Mouse (Mus musculus): ENCODE data around the gene Tradd. TPM values are rescaled to one million over a fixed set of nuclear protein-coding genes. Genes with fewer than 3 reads are reported as not detected.

Gene Tradd
- total RNA-seq, 4 experiments from 2014 or later = 15.5 to 20.0 (median 19.2) TPM

DNA sequence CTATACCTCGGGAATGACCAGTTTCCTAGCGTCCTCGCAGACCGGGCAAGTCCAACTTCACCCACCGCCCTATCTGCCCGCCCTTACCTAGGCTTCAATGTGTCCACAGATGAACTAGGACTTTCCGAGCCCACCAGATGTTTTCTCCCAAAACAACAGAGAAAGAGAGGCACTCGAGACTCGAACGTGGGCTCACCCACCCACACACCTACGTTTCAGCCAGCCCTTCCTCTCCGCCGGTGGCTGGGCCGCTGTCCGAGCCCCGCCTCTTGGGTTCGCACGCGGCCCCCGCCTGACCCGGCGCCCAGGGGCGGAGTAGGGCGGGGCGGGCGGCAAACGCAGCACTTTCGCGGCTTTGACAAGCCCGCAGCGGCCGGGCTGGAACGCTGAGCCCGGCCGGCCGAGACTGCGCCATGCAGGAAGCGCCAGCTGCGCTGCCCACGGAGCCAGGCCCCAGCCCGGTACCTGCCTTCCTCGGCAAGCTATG is 5.1 kb upstream of the Tradd start, which contains the start of gene Hsf4:
TSS of gene Hsf4 (plus strand) at position 341 of the 487 bp plus-strand sequence.
- no peak for DNase-seq

DNA sequence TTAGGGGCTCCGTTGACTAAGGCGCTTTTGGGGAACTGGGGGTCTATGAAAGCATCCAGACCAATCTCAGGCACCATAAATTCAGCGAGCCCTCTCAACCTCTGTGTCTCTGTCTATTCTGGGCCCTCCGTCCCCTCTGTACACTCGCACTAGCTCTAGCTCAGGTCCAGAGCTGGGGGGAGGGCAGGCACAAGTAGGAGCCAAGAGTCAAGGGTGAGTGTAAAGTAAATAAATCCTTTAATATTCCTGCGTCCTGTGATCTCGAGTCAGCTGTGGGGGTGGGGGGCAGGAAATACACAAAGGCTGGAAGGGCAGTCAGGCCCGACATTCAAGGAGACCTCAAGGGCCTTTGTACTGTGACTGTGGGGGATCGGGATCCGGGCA is 4.7 kb upstream of the Tradd start:
- no peak for DNase-seq

DNA sequence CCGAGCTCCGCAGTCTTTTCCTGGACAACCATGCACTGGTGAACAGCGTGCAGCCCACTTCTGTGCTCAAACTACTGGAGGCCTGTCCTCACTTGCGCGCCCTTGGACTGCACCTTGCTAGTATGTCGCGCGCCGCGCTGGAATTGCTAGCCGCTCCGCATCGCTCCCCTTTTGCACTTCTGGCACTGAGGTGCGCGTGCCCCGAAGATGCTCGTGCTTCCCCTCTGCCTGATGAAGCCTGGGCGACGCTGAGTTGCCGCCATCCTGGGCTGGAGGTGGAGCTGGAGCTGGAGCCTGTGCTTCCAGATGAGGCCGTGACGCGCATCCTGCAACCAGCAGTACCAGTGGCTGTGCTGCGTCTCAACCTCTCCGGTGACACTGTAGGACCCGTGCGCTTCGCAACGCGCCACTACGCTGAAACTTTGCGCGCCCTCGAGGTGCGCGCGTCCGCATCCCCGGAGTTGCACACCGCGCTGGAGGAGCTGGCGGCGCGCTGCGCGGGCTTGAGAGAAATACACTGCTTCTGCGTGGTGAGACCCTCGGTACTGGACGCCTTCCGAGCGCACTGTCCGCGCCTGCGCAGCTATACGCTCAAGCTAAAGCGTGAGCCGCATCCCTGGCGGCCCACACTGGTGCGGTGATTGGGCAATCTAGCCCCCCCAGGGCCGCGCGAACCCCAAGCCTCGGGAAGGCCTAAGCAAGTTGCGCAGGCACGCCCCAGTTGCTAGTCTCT is 4.1 kb upstream of the Tradd start:
- no peak for DNase-seq

DNA sequence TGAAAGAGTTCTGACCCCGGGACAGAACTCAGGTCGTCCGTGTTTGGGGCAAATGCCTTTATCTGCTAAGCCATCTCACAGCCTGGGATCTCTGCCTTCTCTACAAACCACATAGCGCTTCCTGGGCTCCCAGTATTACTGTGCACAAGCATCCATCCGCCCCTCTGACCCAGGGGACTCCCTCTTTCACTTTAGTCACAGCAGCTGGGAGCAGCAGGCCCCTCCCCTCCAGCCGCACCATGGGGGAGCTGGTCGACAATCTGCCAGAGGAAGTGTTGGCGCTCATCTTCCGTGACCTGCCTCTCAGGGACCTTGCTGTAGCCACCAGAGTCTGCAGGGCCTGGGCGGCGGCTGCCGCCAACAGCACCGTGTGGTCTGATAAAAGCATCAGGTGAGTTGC is 2.4 kb upstream of the Tradd start:
- no peak for DNase-seq

DNA sequence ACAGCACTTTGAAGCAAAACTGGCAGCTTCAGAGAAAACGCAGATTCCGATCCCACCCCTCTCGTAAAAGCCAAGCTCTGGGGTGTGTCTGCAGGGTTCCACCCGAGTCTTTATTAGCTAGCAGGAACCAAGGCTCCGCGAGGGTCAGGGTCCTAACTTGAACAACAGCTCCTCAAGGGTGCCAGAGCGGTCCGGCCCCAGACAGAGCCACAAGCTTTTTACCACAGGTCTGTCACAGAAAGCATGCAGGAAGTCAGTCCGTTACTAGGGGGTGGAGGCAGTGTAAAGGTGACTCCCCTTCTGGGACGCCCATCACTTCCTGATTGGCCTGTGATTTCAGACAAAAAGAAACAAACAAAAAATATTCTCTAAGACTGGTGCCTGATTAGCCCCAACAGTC is 719 bp upstream of the Tradd start:
- DNase-seq = no peak

DNA sequence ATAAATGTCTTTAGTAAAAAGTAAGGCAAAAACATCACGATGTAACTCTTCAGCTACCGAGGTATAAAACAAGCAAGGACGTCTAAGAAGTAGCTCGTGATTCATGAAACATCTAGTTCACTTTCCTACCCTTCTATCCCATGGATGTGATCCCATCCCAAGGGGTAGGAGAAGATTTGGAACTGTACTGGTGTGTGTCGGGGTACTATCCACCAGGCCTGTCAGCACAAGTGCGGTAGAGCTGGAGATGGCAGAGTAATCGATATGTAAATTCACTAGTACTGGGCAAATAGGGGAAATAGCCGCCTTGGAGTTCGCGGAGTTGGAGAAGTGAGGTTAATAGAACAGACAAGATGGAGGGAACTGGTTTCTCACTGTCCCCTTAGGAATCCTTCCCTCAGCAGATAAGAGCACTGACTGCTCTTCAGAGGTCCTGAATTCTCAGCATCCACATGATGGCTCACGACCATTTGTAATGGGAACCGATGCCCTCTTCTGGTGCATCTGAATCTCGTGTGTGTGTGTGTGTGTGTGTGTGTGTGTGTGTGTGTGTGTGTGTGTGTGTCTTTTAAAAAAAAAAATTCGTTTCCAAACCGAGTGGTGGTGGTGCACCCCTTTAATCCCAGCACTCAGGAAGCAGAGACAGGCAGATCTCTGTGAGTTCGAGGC is 1.0 kb downstream of the Tradd start:
- no peak for DNase-seq

DNA sequence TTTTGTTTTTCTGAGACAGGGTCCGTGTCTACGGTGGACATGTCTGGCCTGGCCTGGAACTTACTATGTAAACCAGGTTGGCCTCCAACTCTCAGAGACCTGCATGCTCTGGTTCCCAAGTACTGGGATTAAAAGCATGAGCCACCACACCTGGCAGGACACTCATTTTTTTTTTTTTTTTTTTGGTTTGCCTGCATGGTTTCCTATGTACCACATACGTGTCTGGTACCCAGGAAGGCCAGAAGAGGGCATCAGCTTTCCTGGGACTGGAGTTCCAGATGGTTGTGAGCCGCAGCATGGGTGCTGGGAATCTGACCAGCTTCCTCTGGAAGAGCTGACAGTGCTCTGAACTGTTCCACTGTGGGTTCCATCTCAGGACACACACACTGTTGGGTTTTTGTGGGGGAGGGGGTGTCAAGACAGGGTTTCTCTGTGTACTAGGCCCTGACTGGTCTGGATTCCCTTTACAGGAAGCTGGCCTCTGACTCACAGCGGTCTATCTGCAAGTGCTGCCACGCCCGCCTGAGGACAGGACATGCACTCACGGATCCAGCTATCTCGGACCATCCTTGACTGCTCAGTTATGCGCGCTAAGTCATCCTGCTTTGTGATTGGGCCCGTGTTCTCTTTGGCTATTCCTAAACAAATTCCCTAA is 3.0 kb downstream of the Tradd start:
- DNase-seq = no peak

DNA sequence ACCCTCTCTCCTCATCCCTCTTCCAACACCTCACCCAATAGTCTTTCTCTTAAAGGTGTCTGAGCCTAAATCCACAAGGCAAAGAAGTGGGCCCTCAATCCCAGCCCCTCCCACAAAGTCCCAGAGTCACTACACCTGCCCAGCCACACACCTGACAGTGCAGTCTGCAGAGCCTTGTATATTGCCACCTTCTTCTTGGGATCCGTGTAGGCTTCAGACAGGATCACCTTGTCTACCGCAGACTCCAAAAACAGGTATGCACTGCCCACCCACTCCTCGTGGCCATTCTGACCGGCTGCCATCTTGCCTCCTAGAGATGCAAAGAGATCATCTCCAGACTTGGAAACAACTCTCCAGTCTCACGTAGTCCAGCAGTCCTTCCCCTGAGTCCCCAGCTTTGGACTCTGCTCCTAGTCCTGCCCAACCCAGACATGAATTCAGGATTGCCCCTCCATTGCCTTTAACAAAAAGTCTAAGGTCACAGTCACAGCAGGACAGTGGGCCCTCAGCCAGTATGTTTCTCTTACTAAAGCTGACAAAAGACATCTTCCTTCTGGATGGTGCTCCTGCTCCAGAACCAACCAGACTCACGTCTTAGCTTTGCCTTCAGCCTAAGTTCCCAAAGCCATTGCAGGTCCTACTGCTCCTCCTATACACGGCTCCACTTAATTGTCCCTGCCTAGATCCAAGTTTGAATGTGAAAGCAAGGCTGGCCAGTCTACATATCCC is 3.9 kb downstream of the Tradd start:
- no peak for DNase-seq

DNA sequence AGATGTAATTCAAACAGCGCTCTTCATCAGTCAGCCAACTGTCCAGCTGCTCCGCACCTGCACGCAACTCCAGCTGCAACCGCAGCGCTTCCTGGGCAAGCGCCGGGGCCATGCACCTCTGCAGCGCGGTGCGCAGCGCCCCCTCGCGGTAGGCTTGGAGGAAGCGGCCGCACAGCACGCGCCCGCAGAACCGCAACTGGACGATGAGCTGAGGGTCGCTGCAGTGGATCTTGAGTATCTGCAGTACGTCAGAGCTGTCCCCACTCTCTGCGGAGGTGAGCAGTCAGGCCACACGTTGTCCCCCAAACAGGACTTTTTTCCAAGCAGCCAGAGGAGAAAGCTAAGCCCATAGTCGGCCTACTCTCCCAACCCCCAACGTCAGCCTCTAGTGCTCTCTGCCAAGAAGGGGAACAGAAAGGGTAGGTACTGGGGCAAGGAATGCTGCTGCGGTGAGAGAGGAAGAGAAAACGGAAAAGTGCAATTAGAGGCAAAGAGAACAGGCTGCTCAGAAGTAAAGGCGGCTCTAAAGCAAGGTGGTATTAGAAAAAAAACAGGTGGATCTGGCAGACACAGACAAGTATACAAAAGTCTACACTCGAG is 4.6 kb downstream of the Tradd start:
- no peak for DNase-seq

DNA sequence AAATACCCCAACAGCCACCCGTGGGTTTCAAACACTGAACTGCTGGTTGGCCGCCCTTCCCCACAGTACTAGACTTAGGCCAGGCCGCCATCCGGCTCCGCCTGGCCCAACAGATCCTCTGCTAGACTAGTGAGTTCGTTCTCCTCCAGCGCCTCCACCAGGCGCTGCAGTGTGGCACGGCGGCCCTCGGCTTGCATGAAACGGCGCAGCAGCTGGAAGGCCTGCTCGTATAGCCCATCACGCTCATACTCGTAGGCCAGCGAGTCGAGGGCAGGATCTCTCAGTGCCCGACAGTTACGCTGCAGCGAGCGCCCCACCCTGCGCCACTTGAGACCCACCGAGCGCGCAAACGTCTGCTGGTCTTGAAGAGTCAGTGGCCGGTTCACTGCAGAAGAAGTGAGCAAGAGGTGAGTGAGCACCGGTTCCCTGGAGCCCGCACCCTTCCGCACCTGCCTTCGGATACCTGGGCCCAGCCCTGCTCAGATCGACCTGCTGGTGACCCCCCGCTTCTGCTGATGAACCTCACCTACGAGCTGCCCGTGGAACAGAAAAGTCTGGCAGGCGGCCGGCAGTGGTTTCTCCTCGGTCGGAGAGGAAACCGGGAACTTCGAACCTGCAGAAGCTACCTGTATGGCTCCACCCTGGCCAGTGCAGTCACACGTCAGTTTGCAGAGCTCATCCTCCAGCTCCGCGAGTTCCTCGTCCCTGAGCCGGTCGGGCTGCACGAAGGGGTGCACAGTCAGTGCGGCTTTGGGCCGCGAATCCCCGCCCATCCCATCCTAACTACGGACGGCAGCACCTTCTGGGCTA is 5.3 kb downstream of the Tradd start:
- no peak for DNase-seq

DNA sequence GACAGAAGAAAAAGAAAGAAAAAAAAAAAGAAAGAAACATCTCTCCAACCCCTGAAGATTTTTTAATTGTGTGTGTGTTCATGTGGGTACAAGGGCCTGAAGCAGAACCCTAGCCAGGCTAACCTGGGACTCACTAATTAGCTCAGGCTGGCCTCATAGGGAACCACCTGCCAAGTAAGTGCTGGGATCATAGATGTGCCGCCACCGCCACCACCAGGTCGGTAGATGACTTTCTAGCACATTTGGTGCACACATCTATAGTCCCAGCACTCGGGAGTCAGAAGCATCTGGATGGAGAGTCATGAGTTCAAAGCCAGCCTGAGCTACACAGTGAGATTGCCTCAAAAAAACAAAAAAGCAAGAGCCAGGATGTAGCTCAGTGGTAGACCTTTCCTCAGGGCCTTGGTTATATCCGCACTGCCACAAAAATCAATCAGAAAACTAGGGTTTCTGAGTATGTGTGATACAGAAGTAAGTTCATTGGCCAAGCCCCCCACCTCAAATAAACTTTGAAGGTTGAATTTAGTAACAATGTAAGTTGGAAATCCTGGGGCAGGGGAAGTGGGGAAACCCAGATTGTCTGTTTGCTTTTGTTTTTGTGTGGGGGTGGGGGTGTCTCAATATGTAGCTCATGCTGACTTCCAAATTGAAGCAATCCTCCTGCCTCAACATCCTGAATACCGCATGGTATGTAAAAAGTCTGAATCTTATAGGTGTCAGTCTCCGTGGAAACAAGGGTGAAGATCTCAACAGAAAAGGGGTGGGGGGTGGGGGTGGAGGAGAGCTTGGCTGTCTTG is 6.9 kb downstream of the Tradd start:
- no peak for DNase-seq

DNA sequence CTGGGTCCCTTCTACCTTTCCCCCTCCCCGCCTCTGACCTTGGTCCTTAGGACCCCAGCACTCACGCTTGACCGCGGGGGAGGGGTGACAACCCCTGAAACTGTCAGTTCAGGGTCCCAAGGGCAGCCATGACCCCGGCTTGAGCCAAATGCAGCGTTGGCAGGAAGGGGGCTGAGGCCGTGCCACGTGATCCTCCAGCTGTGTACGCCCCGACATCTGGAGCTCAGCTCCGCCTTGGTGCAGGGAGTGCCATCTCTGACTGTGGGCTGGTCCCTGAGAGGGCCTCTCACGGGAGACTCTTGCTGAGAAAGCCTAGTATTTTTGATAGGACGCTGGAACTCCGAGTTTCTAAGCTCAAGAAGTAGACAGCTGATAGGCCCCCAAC is 9.5 kb downstream of the Tradd start, which contains the start of gene B3gnt9:
TSS of gene B3gnt9 (minus strand) at position 188 of the 385 bp plus-strand sequence.
- no peak for DNase-seq

DNA sequence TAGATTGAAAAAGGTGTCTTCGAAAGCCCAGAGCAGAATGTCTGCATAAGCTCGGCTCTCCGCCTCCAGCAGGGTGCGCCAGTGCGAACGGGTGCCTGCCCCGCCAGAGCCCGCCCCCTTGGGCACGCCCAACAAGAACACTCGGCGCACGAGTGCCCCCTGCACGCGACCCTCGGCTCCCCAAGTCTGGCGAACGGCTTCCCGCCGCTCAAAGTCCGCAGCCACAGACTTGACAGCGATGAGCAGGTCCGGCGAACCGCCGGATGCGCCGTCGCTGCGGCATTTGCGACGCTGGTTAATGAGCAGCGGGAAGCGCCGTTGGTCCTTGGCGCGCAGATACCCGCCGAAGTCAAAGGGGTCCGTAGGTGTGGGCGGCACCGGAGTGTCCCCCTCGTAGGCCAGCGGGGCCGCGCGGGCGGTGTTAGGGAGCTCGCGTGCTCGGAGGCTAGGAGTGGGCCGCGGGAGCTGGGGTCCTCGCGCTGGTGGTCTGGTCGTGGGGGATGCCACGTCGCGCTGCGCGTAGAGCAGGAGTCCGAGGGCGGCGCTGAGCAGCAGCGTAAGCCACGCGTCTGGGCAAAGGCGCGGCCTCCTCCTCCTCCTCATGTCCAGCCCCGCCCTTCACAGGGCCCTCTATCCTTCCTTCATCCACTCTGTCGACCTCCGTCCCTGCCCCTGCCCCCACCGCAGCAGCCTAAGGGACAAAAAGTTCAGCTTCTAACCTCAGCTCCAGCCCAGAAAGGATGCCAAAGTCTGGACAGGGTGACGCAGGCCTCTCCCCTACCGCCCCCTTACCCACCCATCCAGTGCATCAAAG is 10.1 kb downstream of the Tradd start:
- peak; percentile 78 for DNase-seq

DNA sequence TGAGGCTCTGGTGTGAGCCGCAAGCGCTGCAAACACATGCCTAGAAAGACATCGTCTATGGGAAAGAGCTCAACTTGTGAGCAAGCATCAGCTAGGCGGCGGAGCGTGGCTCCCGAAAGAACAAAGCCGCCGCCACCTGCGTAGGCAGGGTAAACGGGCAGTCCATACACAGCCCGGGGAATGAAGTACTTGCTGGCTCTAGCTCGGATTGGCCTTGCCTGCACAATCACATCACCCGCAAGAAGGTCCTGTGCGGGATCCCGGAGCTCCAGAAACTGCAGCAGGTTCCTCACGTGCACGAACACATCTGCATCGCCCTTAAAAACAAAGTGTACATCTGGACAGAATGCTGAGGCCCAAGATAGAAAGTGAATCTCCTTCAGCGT is 10.7 kb downstream of the Tradd start:
- DNase-seq = no peak

DNA sequence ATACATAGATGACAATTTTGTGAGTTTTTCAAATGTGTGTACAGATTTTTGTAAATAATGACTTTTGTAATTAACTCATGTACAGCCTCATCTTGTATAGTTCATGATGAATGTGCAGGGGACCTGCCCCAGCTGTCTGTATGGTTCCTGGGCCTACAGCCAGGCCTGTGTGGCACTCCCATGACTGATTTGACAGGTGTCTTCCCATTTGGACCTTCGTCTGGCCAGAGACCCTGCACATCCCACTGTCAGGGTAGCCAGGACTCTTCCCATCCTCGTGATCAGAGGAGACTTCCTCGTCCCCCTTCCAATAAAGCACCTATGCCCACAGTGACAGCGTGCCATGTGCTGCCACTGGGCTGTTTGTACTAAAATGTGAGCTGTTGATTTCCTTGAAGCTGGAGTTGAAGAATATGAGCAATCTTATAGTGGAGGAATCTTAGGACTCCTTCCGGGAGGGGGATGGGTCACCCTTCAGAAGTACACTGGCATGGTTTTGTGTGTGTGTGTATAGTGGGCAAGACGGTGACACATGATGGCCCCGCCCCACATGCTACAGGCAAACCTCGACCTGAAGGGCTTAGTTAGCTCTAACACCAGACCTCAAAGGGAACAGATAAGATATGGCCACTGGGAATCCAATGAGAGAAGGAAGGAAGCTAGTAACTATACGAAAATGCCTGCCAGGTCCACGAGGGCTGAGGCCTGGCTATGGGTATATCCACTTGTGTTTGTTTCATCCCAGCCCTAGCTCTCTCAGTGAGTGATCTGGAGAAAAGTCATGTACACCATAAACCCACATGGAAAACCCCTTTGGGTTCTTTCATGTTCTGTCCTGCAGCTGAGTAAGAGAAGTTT is 11.5 kb downstream of the Tradd start:
- no peak for DNase-seq

DNA sequence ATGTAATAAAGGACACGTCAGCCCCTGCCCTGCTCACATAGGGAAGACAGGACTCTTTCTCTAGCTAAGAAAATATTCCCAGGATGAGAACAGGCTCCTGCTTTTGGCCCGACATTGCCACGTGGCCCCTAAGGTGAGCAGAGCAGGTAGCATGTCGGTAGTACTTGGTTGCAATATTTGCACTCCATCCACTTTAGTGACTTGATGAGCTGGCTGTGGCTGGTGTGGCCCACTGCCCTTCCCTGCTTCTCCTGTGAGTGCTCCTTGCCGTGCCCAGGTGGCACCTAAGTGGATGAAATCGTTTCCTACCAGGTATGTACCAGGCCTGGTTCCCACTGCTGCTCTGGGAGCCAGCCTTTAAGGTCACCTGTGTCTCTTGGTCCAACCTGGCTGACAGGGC is 12.5 kb downstream of the Tradd start:
- DNase-seq = no peak

DNA sequence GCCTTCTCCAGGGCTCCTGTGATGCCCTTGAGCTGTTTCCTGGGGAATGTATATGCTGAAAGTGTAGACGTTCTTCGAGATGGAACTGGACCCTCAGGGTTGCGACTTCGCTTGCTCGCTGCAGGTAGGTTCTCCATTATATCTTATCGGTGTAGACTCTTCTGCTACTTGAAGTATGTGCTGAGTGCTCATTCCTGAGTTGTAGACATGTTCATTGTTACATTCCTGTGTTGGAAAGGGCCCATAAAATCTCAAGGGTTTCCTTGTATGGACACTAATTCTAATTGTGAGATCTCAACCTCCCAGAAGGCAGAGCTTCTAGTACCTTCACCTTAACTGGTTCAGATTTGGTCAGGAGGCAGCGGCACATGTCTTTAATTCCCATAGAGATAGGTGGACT is 23.4 kb downstream of the Tradd start:
- DNase-seq = no peak

DNA sequence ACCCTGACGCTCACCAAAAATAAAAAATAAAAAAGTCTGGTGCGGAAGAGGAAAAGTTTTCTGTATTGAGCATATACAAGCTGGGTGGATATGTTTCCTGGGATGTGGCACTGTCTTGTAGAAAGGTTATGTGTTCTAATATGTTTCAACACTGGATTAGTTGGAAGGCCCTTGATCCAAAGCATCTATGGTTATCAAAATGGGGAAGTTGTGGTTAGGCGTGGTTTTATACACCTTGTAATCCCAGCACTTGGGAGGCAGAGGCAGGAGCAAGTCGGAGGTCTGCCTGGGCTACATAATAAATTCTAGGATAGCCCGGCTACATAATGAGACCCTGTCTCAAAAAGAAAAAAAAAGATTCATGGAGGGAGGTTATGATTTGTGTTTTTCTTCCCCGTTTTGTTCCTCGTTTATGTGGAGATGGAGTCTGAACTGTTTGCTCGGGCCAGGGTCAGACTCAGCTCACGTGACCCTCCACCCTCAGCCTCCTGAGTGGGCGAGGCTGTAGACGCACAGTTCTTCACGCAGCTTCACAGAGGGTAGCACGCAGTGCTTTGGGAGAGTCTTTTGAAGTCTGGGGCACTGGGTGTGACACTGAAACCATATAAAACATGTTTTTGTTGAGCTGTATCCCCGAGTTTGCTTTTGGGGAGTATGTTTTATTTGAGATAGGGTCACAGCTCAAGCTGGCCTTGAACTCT is 26.8 kb downstream of the Tradd start:
- DNase-seq = no peak
